In genomic region chr16:90312449-90313082, GRCm38 (mm10) we compare ENCODE assay signal across 8 mouse cellular contexts. TPM values are rescaled to one million over a fixed set of nuclear protein-coding genes. Genes with fewer than 3 reads are reported as not detected.
DNase-seq lines count a peak whose midpoint lies in the region; ATAC-seq and TF ChIP-seq lines count a peak whose summit lies in the region.
"Had no signal": no experiment of that assay in that cellular context is flagged by ENCODE, and none has a peak within 500 bp of the region (broad histone marks: within the 10 kb centered on the region; RNA-seq: fewer than 3 reads in every experiment).

No protein-coding gene starts in this region.

- peak; percentile 71 for TF ChIP-seq CTCF in midbrain, postnatal 0 days (IDR thresholded peaks at IDR 0.05)

- no peak overlapping the region for H3K4me3 ChIP-seq in embryonic facial prominence, embryonic 13.5 days
- H3K4me3 ChIP-seq in midbrain, postnatal 0 days (ENCODE audit: low read depth, low read length): no peak overlapping the region
- H3K4me3 ChIP-seq: megakaryocyte, embryonic 14.5 days had no signal

- no peak overlapping the region for H3K4me2 ChIP-seq in embryonic facial prominence, embryonic 13.5 days
- H3K4me2 ChIP-seq in midbrain, postnatal 0 days (ENCODE audit: low read depth, low read length, poor library complexity, severe bottlenecking): no peak overlapping the region

- WGBS in embryonic facial prominence, embryonic 13.5 days: 71% methylated on average over 13 of the region's 13 CpGs
- 65% methylated on average over 13 of the region's 13 CpGs for WGBS in midbrain, postnatal 0 days

- 0 out of 2 replicates have a peak, but pooled peaks have one; percentile 43 for ATAC-seq in embryonic facial prominence, embryonic 13.5 days (ENCODE audit: insufficient number of reproducible peaks, insufficient read depth, low FRiP score, low TSS enrichment, low read depth)
- peak; percentile 86 for ATAC-seq in midbrain, postnatal 0 days (ENCODE audit: low FRiP score)

- H3K27me3 ChIP-seq in embryonic facial prominence, embryonic 13.5 days: no peaks in the 10 kb centered on the region
- no peaks in the 10 kb centered on the region for H3K27me3 ChIP-seq in midbrain, postnatal 0 days (ENCODE audit: insufficient read depth, low read length)
- H3K27me3 ChIP-seq: megakaryocyte, embryonic 14.5 days had no signal

- DNase-seq in layer of hippocampus, adult 11-12 months (ENCODE audit: low spot score): peak; percentile 49
- no peak for DNase-seq in layer of hippocampus, adult 9-10 months (ENCODE audit: low spot score)
- peak; percentile 53 for DNase-seq in ZHBTc4 (ENCODE audit: low read depth, low spot score)
- peak; percentile 17 for DNase-seq in kidney, postnatal 14 days
- peak; percentile 86 for DNase-seq in midbrain, postnatal 0 days (ENCODE audit: low spot score)
- DNase-seq in urinary bladder, adult 2 months (ENCODE audit: low spot score): no peak

- no peak overlapping the region for H3K9ac ChIP-seq in embryonic facial prominence, embryonic 13.5 days
- H3K9ac ChIP-seq in midbrain, postnatal 0 days (replicated peaks; ENCODE audit: low read length, poor library complexity, severe bottlenecking): no peak overlapping the region

- H3K27ac ChIP-seq in embryonic facial prominence, embryonic 13.5 days: no peak overlapping the region
- H3K27ac ChIP-seq in midbrain, postnatal 0 days (ENCODE audit: low read depth, low read length): no peak overlapping the region

- H3K9me3 ChIP-seq in embryonic facial prominence, embryonic 13.5 days: no peaks in the 10 kb centered on the region
- H3K9me3 ChIP-seq in midbrain, postnatal 0 days (ENCODE audit: low read length): no peaks in the 10 kb centered on the region

- no peaks in the 10 kb centered on the region for H3K36me3 ChIP-seq in embryonic facial prominence, embryonic 13.5 days
- no peaks in the 10 kb centered on the region for H3K36me3 ChIP-seq in midbrain, postnatal 0 days (ENCODE audit: insufficient read depth, low read length)

- no peaks in the 10 kb centered on the region for H3K4me1 ChIP-seq in embryonic facial prominence, embryonic 13.5 days
- H3K4me1 ChIP-seq in midbrain, postnatal 0 days (ENCODE audit: insufficient read depth, low read length): no peaks in the 10 kb centered on the region

RNA-seq across cellular contexts. Expression of gene Scaf4, which starts 28.3 kb away (rescaled TPM):
- polyA plus RNA-seq in embryonic facial prominence, embryonic 13.5 days (2015; fragmentation: Nextera tagmentation; extraction: Ambion mirVana): 29.7 and 33.6 TPM in 2 replicates
- total RNA-seq in midbrain, postnatal 0 days (2014; rRNA removed): 10.7 and 25.5 TPM in 2 replicates
- polyA plus RNA-seq in midbrain, postnatal 0 days (2015; fragmentation: Nextera tagmentation; extraction: Ambion mirVana): 16.9 and 17.9 TPM in 2 replicates
- 24.9 and 29.1 TPM in 2 replicates for polyA plus RNA-seq in urinary bladder, adult 2 months (2012; rRNA removed)

Comparison
In these comparisons a context has a peak if more than half of its experiments do, and no peak if none do; other contexts are left out.
1. DNase-seq: peak in layer of hippocampus, adult 11-12 months (single experiment), ZHBTc4 (single experiment), kidney, postnatal 14 days (single experiment) and midbrain, postnatal 0 days (single experiment); none in layer of hippocampus, adult 9-10 months (single experiment) and urinary bladder, adult 2 months (single experiment).